Mouse (Mus musculus): ENCODE measurements around the gene Mgme1.

DNA sequence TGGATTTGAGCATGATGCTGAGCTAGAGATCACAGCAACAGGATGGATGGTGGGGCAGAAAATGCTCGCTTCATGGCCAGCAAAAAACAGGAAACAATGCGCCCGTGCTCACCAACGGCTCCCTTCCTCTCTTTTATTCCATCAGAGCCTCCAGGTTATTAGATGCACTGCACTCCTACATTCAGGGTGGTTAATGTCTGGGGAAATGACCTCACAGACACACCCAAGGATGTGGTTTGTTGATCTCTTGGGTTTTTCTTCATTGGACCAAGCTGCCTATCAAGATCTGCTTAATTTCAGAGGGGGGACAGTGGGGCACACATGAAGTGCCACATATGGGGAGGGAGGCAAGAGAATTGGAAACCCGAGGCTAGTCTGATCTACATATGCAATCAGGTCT, 39.3 kb upstream of the Mgme1 start:
- TF ChIP-seq CTCF (IDR thresholded peaks at IDR 0.05; ENCODE audit: borderline replicate concordance, control insufficient read depth, extremely low read depth, insufficient read depth, low read length, poor library complexity): no peak
- TF ChIP-seq POLR2A (IDR thresholded peaks at IDR 0.05; ENCODE audit: control insufficient read depth, extremely low read depth, insufficient read depth, low read length, poor library complexity): no peak

Measured in thymus, adult 2 months (tissue).